Mouse (Mus musculus) cerebellum, adult 11-12 months (tissue): Measurements from ENCODE around the gene H6pd.
"Not testable (repeated sequence)": the region's sequence is repeated elsewhere in the genome, so short reads cannot be mapped to it uniquely, and the experiment has no call there.

Experiments
- DNase-seq: peaks from one replicate; pipeline ENCODE4 v3.0.0; 2022

The H6pd gene

DNA sequence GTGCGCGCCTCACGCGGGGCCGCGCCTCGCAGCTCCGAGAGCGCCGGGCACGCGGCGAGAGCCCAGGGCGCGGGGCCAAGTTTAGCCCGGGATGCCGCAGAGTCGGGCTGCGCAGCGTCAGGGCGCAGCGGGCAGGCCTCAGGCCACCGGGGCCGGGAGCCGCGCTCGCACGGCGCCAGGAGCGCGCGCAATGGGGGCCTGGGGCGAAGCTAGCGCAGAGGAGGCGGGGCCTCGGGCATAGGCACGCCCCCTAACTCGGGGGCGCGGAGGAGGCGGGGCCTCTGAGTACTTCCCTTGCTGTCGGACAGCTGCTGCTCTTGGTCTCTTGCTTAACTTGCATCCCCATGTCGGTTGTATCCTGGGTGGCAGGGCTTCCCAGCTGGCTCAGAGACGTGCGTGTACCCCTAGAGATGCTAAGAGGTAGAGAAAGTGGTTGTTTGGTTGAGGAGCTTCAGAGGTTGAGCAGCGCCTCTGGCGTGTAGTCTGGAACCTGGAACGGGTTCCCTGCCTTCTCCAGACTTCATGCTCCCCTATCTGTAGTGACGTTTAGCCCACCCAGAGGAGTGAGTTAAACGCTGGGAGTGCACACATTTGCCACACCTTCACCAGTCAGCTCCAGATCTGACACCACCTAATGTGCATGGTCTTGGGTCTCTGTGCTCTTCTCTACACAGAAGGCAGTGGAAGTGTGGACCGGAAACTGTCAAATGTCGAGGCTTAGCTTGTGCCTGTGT is at the start of gene H6pd:
Gene H6pd (minus strand): TSS at position 171 of the 734 bp plus-strand sequence.
- peak; percentile 89 for DNase-seq

DNA sequence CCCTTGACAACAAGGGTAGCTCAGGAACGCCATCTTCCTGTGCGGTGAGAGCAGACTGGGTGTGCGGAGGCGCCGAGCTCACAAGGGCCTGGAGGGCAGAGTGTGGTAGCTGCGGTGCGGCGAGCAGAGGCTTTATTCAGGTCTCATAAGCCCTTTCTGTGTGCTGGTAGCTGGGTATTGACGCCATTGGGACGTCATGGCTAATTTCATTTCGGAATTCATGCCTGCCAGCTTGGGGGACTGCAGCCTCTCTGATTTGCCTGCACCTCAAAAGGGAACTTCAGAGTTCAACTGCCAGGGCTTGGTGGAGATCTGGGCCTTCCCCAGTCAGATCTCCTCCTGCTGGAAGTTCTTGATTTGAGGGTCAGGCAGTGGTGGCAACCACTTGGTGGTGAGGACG is 48.9 kb upstream of the H6pd start:
- DNase-seq = no peak

DNA sequence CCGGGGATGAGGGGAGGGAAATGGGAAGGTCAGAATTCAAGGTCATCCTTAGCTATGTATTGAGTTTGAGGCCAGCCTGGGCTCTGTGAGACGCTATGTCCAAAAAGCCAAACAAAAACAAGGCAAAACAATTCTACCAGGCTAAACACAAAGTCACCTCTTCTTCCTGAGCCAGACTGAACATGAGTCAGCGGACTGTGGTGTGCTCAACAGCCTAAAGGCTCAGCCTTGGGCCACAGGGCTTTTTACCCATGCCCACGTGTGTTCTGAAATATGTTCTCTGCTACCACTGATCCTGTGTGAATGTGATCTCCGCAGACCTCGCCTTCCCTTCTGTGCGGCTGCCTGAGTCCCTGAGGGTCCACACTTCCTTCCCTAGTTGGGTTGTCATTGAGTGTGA is 47.3 kb upstream of the H6pd start:
- DNase-seq = no peak

DNA sequence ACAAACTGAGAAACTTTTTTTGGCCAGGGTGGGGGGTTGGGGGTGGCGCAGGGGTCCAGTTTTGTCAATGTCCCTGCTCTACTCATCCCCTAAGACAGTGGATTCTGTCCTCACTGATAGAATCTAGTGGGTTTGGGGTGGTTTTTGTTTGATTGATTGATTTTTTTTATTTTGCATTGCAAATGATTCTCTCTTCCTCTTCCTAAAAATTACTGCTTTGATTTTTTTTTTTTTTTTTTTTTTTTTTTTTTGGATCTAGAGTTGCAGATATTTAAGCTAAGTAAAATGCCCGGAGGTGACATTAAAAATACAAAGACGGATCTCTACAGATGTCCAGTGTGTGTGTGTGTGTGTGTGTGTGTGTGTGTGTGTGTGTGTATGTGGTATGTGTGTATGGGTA is 43.6 kb upstream of the H6pd start:
- DNase-seq = no peak

DNA sequence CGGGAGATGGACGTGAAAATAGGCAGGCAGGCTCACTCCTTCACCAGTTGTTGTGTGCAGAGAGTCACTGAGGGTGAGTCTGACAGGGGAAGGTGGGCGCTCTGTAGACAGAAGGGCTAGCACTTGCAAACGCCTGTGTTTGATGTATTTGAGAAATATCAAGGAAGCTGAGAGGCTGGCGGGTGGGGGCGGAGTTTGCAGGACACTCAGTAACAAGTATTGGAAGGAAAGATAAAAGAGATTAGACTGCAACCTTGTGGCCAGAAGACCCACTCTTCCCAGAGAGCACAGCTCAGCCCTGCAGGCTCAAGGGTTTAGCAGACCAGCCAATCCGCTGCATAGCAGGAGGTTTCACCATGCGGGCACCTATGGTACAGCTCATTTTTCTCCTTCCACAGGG is 42.7 kb upstream of the H6pd start:
- no peak for DNase-seq

DNA sequence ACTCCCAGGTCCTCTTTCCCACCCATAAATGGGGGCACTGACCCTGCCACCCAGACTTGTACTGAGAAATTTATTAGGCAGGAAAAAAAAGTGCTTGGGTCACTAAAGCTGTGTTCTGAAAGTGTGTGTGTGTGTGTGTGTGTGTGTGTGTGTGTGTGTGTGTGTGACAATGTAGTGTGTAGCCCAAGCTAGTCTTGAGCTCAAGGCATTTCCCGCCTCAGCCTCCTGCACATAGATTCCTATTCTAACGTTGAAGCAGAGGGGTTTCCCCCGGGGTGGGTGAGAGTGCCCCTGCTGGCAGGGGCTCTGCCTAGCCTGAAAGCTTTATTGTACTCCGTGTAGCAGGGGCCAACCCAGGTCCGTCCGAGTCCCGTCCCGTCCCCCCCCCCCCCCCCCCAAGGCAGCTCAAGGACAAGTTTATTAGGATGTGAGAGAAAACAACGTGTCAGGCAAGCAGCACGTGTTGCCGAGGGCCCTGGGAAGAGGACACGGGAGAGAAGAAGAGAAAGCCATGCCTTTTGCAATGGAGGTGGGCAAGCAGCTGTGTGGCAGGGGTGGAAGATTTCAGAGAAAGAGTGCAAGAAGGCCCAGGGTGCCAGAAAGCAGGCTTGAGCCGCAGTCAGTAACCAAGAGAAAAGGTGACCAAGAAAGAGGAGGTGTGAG is 40.9 kb upstream of the H6pd start:
- no peak for DNase-seq

DNA sequence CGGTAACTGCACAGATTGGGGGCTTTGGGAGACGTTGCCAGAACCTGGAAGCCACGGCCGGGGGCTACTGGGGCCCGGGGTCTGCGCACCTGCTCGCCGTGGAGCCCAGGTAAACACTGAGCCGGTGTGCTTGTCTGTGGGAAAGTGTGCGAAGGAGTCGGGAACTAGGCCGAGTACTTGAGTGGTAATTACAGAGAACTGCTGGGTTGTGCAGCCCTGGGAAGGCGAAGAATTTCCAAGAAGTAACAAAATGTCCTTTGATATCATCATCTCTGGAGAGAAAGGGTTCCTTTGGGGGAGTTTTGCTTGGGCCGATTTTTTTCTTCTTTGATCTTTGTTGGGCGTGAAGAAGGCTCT is 40.3 kb upstream of the H6pd start:
- DNase-seq = no peak

DNA sequence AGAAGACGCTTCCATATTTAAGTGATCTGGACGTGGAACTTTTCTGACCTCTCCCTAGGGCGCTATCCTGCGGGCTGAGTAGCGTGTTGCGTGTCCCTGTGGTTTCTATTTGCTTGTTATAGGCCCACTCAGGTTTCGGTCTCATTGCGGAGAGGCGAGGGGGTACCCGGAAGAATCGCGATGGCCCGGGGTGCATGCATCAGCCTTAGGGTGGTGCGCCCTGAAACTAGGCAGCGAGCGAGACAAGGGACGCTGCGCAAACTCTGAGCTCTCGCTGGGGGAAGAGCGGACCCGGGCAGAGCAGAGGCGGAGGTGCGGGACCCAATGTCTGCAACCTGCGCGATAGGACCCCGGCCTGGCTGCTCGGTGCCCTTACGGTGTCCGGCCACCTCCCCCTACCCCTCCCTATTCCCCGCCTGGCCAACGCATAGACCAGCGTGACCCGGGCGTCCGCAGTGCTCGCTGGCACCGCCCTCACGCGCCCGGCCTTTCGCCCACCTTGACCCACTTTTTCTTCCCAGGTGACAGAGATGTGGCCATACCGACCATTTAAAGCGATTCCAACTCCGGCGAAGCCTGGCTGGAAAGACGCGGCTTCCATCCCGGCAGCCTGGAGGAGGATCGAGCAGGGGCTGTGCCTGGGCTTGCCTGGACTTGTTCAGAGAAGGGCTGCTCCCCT is 39.8 kb upstream of the H6pd start:
- DNase-seq = no peak

DNA sequence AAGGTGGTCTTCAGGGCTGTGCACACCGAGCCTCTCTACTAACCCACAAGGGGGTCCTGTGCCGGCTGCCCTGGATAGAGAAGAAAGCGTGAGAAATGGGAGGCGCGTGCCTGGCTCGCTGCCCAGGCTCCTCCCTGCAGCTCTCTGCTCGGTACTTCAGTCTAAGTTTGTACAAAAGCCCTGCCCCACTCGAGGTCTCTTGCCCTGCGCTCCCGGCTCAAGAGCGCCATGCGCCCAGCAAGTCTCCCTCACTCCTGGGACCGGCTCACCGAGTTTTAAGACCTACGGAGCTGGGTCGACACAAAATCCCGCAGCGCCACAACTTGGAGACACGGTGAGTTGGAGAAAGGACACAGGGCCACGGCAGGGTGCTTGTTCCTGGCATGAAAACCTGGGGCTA is 39.2 kb upstream of the H6pd start:
- DNase-seq = no peak

DNA sequence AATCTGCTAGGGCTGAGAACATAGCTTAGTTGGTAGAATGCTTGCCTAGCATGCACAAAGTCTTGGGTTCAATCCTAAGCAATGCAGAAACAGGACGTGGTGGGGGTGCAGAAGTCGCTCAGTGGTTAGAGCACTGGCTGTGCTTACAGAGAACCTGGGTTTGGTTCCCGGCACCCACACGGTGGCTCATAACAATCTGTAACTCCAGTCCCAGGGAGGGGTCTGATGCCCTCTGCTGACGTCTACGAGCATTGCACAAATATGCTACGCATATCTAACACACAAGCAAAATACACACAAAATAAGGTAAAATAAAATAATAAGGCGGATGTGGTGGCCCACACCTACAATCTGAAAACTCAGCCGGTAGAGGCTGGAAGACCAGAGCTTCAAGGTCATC is 34.8 kb upstream of the H6pd start:
- DNase-seq = no peak

DNA sequence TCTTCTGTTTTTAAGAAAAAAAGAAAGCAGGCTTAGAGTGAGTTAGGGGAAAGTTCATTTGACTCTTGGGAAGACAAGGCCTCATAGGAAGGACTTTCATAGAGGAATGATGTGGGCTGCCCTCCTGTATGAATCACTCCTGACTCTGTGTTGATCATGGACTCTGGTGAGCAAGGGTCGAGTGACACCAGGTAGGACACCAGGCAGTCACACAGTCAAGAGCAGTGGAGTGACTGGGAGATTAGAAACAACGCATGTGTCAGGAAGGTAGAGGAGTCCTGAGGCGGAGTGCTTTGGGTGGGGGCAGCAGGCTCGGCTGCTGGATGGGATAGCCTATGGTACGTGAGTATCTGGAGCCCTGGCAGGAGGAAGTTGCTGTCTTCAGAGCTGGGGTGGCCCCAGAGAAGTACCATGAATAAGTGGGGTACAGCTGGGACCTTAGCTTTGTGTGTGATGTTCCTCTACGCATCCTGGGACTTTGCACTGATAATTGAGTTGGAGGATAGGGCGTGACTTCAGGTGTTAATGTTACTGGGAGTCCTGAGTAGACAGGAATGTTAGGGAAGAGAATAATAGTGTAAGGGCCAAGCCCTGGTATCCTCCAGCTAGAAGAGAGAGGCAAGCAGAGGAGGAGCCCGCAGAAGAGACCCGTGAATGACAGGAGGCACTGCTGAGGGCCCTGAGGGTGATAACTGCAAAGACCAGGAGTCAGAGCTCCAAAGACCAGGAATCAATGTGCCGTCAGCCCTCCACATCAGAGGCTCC is 32.7 kb upstream of the H6pd start:
- no peak for DNase-seq

DNA sequence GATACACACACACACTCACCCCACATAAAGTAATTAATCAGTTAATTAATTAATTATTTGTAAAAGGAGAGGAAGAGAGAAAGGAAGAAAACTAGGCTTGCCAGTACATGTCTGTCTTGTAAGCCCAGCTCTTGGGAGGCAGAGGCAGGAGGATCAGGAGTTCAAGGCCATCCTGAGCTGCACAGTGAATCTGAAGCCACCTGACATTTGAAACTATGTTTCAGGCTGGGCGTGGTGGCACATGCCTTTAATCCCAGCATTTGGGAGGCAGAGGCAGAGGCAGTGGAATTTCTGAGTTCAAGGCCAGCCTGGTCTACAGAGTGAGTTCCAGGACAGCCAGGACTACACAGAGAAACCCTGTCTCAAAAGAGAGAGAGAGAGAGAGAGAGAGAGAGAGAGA is 32.0 kb upstream of the H6pd start:
- not testable (repeated sequence) for DNase-seq

DNA sequence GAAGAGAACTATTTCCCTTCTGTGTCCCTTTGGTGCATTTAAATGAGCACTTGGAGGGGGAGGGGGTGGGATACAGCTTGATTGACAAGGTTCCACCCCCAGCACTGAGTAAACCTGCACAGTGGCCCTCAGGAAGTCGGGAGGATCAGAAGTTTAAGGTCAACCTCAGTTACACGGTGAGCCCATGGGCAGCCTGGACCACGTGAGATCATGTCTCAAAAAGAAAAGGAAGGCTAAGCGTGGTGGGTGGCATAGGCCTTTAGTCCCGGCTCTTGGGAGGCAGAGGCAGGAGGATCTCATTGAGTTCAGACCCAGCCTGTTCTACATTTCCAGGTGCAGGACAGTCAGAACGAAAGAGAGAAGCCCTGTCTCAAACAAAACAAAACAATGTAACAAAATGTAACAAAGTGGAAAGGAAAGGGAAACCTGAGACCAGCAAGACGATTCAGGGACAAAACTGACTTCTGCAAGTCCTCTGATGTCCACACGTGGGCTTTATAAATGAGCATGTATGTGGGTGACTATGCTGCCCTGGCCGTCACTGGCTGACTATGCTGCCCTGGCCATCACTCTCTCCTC is 31.3 kb upstream of the H6pd start:
- DNase-seq = no peak

DNA sequence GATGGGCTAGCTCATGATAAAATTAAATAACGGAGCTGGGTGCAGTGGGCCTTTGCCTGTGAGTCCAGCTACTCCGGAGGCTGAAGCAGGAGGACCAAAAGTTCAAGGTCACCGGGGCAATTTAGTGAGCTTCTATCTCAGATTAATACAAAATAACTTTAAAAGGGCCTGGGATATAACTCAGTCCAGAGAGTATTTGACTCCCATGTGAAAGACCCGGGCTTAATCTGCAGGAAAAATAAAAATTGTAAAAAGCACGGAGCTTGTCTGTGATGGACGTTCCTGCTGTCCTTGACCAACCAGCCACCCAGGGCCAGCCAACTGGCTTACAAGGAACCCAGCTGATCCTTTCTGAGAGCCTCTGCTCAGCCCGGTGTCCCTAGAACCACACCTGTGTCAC is 29.7 kb upstream of the H6pd start:
- DNase-seq = no peak

DNA sequence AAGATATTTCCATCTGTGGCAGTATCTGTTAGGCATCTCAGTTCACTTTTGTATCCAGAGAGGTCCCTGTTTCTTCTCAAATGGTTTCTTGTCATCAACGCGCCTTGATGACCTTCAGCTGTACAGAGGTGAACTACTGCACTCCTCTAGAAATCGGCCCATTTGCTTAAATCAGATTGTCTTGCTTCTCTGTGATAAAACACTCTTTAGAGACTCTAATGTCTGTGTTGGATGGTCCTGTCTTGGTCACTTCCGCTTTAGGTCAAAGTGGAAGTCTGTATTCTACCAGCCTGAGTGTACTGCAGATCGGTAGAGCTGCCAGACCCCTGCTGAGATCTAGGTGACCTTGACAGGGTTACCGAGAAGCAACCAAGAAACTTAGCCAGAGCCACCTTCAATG is 27.3 kb upstream of the H6pd start:
- no peak for DNase-seq

DNA sequence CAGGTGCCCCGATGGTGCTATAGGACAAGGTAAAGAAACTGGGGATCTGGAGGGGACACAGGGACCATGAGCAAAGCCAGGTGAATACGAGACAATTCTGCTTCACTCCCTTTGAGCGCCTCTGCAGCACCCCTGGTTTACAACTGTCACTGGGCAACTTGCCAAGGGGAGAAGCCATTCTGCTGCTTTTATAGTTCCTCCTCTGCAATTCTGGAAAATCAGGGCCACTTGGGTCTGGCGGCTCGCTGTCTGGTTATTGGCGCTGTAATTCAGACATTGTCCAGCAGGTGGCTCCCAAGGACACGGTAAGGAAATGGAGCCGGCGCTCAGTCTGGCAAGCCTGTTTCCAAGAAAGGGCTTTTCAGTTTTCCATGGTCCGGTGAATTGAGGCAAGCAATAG is 26.5 kb upstream of the H6pd start:
- peak; percentile 82 for DNase-seq

DNA sequence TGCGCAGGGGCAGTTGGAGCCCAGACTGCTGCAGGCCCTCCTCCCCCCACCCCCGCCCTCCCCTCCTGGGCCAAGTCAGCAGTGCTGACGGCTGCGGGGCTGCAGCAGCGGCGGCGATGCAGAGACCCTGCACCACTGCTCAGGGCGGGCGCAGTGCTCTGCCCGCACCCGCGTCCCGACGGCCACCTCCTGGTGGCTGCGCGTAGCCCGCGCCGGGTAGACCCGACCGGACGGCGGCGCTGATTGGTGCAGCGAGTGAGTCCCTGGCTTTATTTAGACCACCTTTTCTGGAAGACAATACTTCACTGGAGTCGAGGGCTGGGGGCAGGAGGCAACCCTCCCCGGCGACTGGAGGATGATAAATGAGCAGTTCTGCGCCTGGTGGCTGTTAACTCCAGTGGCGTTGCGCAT is 24.4 kb upstream of the H6pd start:
- peak; percentile 54 for DNase-seq

DNA sequence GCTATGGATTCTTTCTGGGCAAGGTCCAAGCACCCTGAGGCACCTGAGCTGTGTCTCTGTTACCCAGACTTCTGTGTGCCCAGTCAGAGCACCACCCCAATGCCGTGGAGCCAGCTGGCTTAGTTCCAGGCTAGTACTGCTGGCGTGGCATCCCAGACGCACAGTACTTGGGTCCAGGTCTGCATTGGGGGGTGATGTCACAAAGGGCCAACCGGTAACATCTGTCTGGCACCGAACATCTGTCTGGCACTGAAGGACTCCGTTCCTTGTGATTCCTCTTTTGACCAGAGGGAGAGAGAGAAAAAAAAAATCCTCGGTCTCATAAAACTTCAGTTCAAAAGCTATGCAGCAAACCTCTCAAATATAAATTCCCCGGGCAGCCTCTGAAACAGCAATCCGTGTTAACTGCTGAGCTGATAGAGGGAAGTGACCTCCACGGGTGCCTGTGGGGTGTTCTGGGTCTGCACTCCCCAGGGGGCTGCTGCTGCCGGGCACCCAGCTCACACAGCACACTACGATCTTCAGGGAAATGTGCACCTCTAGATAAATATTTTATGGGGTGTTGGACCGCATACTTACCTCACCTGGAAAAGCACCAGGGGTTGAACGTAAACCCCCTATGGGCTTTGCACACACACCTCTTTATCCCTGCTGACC is 22.5 kb upstream of the H6pd start:
- DNase-seq = peak; percentile 85

DNA sequence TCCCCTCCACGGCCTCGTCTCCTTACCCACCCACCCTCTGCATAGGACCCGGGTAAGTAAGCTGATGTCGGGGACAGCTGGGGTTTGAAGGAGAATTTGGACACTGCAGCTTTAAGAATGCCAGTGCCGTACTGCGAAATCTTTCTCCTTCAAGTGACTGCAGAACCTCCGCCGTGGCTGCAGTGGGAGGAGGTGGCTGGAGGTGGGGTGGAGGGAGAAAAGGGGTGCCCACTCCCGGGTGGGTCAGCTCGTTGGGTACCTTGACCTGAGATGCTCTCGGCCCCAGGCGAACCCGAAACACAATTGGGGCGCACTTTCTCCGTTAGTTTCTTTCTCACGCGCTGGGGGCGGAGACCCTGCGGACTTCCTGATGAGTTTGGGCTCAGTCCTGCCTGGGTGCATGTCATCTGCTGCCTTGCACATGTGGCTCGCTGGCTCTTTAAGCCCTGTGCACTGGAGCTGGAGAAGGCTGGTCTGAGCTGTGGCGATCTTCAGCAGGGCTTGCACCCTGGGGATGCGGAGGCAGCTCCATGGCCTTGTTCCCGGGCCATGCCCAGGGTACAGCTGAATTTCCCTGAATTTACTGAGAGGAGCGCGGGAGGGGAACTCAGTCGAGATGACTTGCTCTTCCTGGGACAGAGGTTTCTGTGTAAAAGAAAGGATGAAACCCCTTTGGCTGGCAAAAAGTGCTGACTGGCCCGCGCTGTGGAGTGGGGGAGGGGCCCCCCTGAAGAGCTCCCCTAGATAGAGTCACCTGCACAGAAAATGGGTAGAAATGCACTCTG is 21.8 kb upstream of the H6pd start:
- DNase-seq = peak; percentile 71

DNA sequence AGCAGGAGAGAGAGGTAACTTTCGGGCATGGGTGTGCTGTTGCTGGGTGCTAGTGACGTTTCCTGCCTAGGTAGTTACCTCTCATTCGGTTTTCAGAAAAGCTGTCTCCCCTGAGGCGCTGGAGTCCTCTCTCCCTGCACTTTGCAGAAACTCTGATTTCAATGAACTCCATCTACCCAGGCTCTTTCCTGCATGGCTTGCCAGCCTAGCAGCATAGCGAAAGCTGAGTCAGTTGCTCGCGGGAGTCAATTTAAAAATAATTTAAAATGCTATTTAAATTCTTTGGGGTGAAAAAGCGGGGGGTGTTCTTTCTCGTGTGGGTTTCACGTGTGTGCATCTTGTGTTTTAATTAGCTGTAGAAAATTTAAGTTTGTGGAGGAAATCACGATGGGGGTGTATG is 21.1 kb upstream of the H6pd start:
- peak; percentile 34 for DNase-seq

DNA sequence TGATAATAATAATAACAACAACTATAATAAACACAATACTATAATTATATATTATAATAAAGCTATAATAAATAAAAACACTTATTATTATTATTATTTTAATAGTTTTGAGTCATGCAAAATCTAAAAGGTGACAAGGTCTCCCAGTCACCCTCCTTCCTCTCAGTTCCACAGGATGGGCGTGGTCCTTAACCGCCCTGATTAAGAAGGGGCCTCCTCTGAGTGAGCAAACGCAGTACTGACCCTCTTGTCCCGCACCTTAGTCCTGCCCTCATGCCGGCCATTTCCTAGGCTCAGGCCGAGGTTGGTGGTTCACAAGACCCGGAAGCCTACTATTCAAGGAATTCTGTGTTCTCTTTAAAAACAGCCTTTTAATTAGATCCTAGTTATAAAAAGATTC is 14.7 kb upstream of the H6pd start:
- DNase-seq = no peak
